Mouse (Mus musculus) neural tube, embryonic 14.5 days (tissue): ENCODE measurements at regions not wholly inside any gene's neighbourhood (a gene's known extent, or its start where the extent isn't known, plus 50 kb on each side); places are given as distances from the start of the nearest gene placed in this dataset.
A peak's percentile ranks its signal among the peaks of the same experiment; 100 is the strongest.

Experiments
- ATAC-seq: fragments of 200-750 bp; cut with Nextera tagmentation; 2 replicates; pipeline ENCODE4 v1.8.0; 2017; ENCODE audit warnings: low read depth, mild to moderate bottlenecking, moderate TSS enrichment, moderate library complexity
- H3K27ac ChIP-seq: fragments of 300-500 bp; sonication (generic); 2 replicates; pipeline ENCODE4 v1.5.1; 2014; ENCODE audit warnings: low read depth, mild to moderate bottlenecking, control low read depth, low read length, moderate library complexity, mixed read lengths
- H3K27me3 ChIP-seq: fragments of 300-500 bp; sonication (generic); 2 replicates; pipeline ENCODE4 v1.6.1; 2014; ENCODE audit warnings: low read length; ENCODE audit not compliant: control insufficient read depth, insufficient read depth
- H3K36me3 ChIP-seq: fragments of 300-500 bp; sonication (generic); 2 replicates; pipeline ENCODE4 v1.6.1; 2014; ENCODE audit warnings: low read length, mixed read lengths; ENCODE audit not compliant: control insufficient read depth, insufficient read depth
- H3K4me1 ChIP-seq: fragments of 300-500 bp; sonication (generic); 2 replicates; pipeline ENCODE4 v1.6.1; 2014; ENCODE audit warnings: low read length; ENCODE audit not compliant: control insufficient read depth, insufficient read depth
- H3K4me2 ChIP-seq: fragments of 300-500 bp; sonication (generic); 2 replicates; pipeline ENCODE4 v1.6.1; 2014; ENCODE audit warnings: mild to moderate bottlenecking, low read depth, low read length, control low read depth
- H3K4me3 ChIP-seq: fragments of 300-500 bp; sonication (generic); 2 replicates; pipeline ENCODE4 v1.5.1; 2014; ENCODE audit warnings: low read depth, low read length, control low read depth, mixed read lengths
- H3K9ac ChIP-seq: fragments of 300-500 bp; sonication (generic); replicated peaks from 2 replicates; pipeline ENCODE4 v1.6.1; 2014; ENCODE audit warnings: low read depth, mild to moderate bottlenecking, control low read depth, low read length, mixed read lengths
- H3K9me3 ChIP-seq: fragments of 300-500 bp; sonication (generic); 2 replicates; pipeline ENCODE4 v1.6.1; 2016; ENCODE audit warnings: low read length; ENCODE audit not compliant: control insufficient read depth
- WGBS: fragments of 180-500 bp; shearing (Covaris S2); extraction: QIAGEN DNeasy Blood & Tissue Kit; methylation state at CpG from one replicate; pipeline ENCODE4 v1.1.7; 2014; 5-methylcytosine and 5-hydroxymethylcytosine counted together

DNA sequence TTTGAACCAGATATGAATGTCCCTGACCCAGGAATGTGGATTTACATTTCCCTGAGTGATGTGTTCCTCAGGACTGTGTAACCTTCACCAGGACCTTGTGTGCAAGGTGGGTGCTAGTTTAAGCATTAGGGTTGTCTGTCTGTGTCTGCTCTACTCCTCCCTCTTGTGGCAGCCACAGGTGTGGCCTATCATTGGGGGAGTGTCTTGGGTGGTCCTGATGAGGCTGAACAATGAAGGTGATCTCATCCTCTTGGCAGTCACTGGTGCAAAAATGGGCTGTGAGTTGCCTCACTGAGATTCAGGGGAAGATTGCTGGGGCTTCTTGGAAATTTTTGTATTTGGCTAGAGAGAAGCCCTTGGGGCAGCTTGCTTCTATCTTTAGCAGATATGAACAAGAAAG lies 179.4 kb upstream of the Ube2e1 start:
- H3K27ac ChIP-seq: no peak overlapping the region
- H3K4me2 ChIP-seq: no peak overlapping the region
- no peaks in the 10 kb centered on the region for H3K27me3 ChIP-seq
- H3K4me1 ChIP-seq: no peaks in the 10 kb centered on the region
- no peaks in the 10 kb centered on the region for H3K36me3 ChIP-seq
- no peak overlapping the region for H3K4me3 ChIP-seq
- no peaks in the 10 kb centered on the region for H3K9me3 ChIP-seq
- peak; percentile 61; the same call in 1 of the 2 replicates for ATAC-seq
- no peak overlapping the region for H3K9ac ChIP-seq

DNA sequence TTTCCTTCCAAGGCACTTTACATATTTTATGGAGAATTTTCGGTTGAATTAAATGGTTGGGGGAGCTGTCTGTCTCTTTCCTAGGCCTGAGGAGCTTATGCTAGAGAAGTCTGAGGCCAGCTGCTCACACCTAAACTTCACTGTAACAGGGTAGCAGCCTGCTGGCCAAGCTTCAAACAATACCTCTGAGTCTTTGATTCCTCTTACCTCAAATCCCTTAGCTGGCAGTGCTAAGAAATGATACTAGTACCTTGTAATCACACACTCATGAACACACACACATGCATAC lies 176.6 kb upstream of the Ube2e1 start:
- Histone ChIP-seq H3K27ac (no peak overlapping the region), H3K4me2 (no peak overlapping the region), H3K9ac (no peak overlapping the region), H3K4me3 (no peak overlapping the region), H3K4me1 (no peaks in the 10 kb centered on the region), H3K9me3 (no peaks in the 10 kb centered on the region), H3K36me3 (no peaks in the 10 kb centered on the region), H3K27me3 (no peaks in the 10 kb centered on the region)
- no peak for ATAC-seq
- 63% methylated on average over 1 of the region's 1 CpGs for WGBS

DNA sequence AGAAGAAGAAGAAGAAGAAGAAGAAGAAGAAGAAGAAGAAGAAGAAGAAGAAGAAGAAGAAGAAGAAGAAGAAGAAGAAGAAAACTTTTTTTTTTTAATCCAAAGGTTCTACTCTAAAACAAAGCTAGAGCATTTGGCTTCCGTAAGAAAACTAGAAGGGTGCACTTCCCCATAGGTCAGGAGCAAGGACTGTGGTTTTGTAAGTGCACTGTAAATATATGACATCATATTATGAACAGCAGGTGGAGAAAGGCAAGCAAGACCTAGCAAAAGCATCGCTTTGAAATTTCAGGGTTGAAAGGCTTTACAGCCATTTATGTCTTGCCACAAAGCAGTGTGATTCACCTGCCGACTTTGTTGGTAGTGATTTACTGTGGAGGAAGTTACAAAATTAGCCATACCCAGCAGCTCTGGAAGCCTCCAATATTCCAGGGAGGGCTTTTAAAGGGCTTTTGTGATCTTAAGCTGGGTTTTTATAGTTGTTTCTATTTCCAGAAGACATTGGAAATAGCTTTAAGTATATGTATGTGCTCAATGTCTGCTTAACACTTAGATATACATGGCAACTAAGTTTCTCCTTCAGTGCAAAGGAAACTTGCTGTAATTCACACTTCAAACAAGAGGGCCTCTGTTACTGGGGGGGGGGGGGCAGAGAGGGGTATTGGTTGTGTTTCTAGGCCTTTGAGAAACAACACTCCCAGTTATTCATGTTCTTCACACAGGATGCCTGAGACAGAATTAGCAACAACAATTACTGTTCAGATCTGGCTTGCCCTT lies 176.1 kb upstream of the Ube2e1 start:
- Histone ChIP-seq H3K4me2 (no peak overlapping the region), H3K27ac (no peak overlapping the region), H3K9ac (no peak overlapping the region), H3K9me3 (no peaks in the 10 kb centered on the region), H3K4me3 (no peak overlapping the region), H3K36me3 (no peaks in the 10 kb centered on the region), H3K27me3 (no peaks in the 10 kb centered on the region), H3K4me1 (no peaks in the 10 kb centered on the region)
- no peak for ATAC-seq
- WGBS: 55% methylated on average over 3 of the region's 3 CpGs

DNA sequence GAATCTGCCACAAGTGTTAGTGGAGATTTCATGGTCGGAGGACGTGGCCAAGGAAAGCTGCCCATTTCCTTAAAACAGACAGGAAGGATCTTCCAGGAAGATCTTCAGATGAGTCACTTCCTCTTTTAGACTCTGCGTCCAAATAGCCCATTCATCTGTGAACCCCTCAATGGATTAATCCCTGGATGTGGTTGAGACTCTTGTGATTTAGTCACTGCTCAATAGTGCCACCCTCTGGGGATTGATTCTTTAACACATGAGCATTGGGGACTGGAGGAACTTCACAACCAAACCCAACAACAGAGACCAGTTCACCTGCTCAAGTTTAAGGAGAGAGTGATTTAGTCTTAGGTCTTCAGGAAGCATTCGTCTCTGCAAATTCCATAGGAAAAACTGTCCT lies 174.5 kb upstream of the Ube2e1 start:
- ATAC-seq: no peak
- Histone ChIP-seq H3K36me3 (no peaks in the 10 kb centered on the region), H3K27ac (no peak overlapping the region), H3K4me3 (no peak overlapping the region), H3K4me2 (no peak overlapping the region), H3K9me3 (no peaks in the 10 kb centered on the region), H3K4me1 (no peaks in the 10 kb centered on the region), H3K27me3 (no peaks in the 10 kb centered on the region), H3K9ac (no peak overlapping the region)
- WGBS: 74% methylated on average over 4 of the region's 4 CpGs

DNA sequence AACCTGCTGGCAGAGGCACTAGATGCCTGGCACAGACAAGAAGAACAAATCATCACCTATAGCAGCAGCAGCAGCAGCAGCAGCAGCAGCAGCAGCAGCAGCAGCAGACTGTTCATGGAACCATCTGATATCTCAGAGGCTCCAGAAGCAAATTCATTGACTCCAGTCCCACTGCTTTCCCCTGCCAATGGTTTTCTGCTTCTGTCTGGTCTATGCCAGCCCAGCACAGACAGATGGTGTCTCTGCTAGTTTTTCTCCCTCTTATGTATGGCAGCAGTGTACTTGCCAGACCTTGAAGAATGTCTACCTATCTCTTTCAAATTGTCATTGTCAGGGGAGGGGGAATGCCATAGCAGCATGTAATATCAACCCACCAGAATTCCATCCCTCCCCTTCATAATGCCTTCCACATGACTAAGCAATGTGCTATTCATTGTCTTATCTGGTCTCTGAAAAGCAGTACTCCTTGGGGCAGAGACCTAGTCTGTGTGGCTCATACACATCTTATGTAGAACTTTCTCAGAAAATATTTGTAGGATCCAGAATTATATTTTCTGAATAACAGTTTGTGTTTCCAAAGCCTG lies 168.7 kb upstream of the Ube2e1 start:
- ATAC-seq: no peak
- no peaks in the 10 kb centered on the region for H3K36me3 ChIP-seq
- H3K4me3 ChIP-seq: no peak overlapping the region
- H3K4me2 ChIP-seq: no peak overlapping the region
- H3K9ac ChIP-seq: no peak overlapping the region
- no peaks in the 10 kb centered on the region for H3K9me3 ChIP-seq
- H3K27me3 ChIP-seq: no peaks in the 10 kb centered on the region
- H3K4me1 ChIP-seq: no peaks in the 10 kb centered on the region
- H3K27ac ChIP-seq: no peak overlapping the region

DNA sequence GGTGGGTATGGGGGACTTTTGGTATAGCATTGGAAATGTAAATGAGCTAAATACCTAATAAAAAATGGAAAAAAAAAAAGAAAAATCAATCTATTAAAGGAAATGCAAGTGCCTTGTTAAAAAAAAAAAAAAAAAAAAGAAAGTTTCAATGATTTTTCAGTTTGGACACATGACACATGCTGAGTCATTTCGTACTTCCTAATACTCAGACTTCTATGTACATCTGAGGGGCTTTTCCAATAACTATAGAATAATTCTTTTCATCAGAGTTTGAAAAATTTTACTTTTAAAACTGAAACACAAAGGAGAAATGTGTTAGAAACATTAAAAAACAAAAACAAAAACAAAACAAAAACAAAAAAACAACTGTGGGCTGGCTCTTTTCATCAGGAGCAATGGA lies 162.4 kb upstream of the Ube2e1 start:
- Histone ChIP-seq H3K4me3 (no peak overlapping the region), H3K36me3 (no peaks in the 10 kb centered on the region), H3K27ac (no peak overlapping the region), H3K9ac (no peak overlapping the region), H3K4me2 (no peak overlapping the region), H3K4me1 (no peaks in the 10 kb centered on the region), H3K9me3 (no peaks in the 10 kb centered on the region), H3K27me3 (no peaks in the 10 kb centered on the region)
- no peak for ATAC-seq
- 88% methylated on average over 1 of the region's 1 CpGs for WGBS

DNA sequence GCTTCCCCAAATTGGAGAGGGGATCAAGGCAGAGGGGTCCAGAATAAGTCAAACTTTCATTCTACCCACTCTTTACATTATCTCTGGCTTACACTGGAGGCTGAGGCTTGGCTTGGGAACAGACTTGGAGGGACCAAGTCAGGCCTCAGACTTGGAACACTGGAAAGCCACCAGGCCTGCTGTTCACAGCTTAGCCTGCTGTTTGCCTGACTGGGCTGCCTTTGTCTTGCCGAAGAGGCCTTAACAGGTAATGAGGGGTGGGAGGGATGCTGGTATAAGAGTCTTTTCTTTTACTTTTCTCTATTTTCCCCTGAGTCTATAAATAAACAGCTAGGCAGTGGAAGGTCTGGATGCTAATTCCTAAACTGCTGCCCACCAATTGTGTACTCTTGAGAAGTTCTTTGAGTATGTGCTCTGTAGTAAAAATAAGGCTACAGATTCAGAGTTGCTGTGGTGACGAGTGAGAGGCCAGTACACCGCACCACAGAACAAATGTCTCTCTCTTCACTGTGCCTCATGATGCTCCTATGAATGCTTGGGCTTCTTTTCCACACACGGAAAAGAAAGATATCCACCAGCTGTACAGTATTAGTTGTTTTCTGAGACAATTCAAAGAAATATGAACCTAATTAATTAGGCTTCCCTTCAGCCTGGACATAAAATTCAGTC lies 154.6 kb upstream of the Ube2e1 start:
- ATAC-seq: peak; percentile 63; the same call in 1 of the 2 replicates
- Histone ChIP-seq H3K4me3 (no peak overlapping the region), H3K9me3 (no peaks in the 10 kb centered on the region), H3K9ac (no peak overlapping the region), H3K36me3 (no peaks in the 10 kb centered on the region), H3K4me2 (no peak overlapping the region), H3K4me1 (no peaks in the 10 kb centered on the region), H3K27me3 (no peaks in the 10 kb centered on the region), H3K27ac (no peak overlapping the region)
- 47% methylated on average over 4 of the region's 4 CpGs for WGBS

DNA sequence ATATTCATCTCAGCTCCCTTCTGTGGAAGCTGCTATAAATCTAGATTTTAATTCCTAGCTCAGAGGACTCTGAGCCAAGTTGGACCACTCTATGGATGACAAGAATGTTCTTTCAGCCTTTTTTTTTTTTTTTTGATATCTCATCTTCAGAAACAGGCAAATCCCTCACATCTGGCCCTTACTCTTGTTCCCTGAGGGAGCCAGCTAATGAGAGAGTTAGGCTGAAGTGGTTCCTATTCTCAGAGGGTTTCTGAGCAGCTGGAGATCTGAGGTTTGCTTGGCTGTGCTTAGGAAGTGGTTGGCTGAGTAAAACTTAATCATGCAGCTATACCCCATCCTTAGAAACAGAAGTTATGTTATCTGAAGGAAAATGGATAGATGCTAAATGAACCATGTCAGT lies 153.9 kb upstream of the Ube2e1 start:
- Histone ChIP-seq H3K27ac (no peak overlapping the region), H3K9me3 (no peaks in the 10 kb centered on the region), H3K9ac (no peak overlapping the region), H3K4me3 (no peak overlapping the region), H3K4me2 (no peak overlapping the region), H3K36me3 (no peaks in the 10 kb centered on the region), H3K27me3 (no peaks in the 10 kb centered on the region), H3K4me1 (no peaks in the 10 kb centered on the region)
- no peak for ATAC-seq

DNA sequence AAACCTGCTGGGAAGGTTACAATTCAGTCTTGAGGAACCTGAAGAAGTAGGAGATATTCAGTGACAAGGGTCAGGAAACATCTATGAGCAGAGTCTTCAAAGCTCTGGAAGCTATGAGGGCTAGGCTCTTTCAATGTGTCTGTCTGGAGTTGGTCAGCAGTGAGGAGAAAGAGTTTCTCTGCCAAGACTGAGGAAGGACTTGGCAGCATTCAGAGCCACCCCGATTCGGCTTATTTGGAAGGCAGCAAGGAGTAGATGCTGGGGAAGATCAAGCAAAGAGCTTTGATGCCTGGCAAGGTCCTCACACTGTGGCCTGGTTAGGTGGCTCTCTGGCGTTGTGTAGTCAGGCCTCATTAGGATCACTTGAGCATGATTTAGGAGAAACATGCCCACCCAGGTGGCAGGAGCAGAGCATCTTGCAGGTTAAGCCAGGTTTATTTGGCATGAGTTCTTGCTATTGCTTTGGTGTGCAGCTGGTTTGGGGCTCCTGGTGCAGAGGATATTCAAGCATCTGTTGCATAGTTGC lies 145.2 kb upstream of the Ube2e1 start:
- WGBS: 94% methylated on average over 3 of the region's 3 CpGs
- no peak overlapping the region for H3K27ac ChIP-seq

More for the DNA sequence above, 145.2 kb upstream of the Ube2e1 start:
- H3K4me2 ChIP-seq: no peak overlapping the region
- H3K4me1 ChIP-seq: no peaks in the 10 kb centered on the region
- H3K9me3 ChIP-seq: no peaks in the 10 kb centered on the region
- H3K9ac ChIP-seq: no peak overlapping the region
- no peak for ATAC-seq
- H3K4me3 ChIP-seq: no peak overlapping the region
- no peaks in the 10 kb centered on the region for H3K27me3 ChIP-seq
- H3K36me3 ChIP-seq: no peaks in the 10 kb centered on the region
